Mouse (Mus musculus): ENCODE measurements around the gene Ivl.

Gene Ivl

DNA sequence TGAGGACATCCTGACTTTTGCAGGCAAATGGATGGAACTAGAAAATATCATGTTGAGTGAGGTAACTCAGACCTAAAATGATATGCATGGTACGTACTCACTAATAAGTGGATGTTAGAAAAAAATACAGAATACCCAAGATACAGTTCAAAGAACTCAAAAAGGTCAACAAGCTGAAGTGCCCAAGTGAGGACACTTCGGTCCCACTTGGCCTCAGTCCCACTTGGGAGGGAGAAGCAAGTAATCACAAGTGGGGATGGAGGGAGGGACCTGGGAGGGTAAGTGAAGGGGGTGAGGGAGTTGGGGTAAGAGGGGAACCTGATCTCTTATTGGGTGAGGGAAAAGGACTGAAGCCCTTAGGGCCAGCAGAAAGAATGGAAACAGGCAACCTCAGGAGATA is 4.8 kb downstream of the Ivl start:
- DNase-seq (ENCODE audit: low read depth, low spot score): no peak
- Histone ChIP-seq H3K36me3 (ENCODE audit: control insufficient read depth, insufficient read depth, low read length, poor library complexity, severe bottlenecking) (no peaks in the 10 kb centered on the region), H3K27me3 (ENCODE audit: control insufficient read depth, insufficient read depth, low read length, poor library complexity, severe bottlenecking) (no peaks in the 10 kb centered on the region)

DNA sequence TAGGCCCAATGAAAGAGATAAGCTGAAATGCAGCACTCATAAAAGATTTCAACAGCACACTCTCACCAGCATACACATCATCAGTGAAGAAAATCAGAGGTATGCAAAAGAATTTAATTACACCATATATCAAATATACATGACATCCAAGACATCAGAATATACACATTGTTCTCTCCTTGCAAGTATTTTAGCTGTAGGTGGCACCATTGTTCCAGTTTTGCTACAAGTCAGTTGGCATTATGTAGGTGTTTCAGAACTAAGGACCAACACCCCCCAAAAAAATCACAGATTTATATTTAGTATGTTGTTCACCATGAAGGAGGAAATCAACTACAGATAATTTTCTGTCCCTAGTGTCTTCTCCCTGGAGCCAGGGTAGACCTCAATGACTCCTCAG is 8.1 kb downstream of the Ivl start:
- DNase-seq (ENCODE audit: low read depth, low spot score): no peak
- Histone ChIP-seq H3K27me3 (ENCODE audit: control insufficient read depth, insufficient read depth, low read length, poor library complexity, severe bottlenecking) (no peaks in the 10 kb centered on the region), H3K36me3 (ENCODE audit: control insufficient read depth, insufficient read depth, low read length, poor library complexity, severe bottlenecking) (no peaks in the 10 kb centered on the region)

DNA sequence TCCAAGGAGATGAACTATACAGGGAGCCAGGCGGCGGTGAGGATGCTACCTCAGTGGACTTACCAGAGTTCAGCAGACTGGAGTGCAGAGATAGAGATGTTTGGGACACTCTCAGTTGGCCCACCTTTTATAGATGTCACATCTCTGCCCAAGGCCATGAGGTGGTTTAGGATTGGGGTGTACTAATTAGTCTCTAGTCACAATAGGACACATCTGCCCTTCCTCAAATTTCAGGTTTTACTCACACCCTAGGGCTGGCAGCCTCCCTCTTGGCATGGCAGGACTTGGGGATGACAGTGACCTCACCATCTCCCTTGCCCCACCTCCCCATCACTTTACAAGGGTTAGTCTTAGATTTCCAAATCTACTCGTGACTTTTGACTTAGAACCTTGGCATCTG is 39.1 kb downstream of the Ivl start, which contains the start of gene 2310046K23Rik:
Gene 2310046K23Rik, minus strand, starts transcription at position 101 of the 400 bp plus-strand sequence.
- H3K27me3 ChIP-seq (ENCODE audit: control insufficient read depth, insufficient read depth, low read length, poor library complexity, severe bottlenecking): no peaks in the 10 kb centered on the region
- H3K36me3 ChIP-seq (ENCODE audit: control insufficient read depth, insufficient read depth, low read length, poor library complexity, severe bottlenecking): no peaks in the 10 kb centered on the region
- DNase-seq (ENCODE audit: low read depth, low spot score): no peak

Measured in splenic B cell, adult 2 months (primary cell).